Mouse (Mus musculus) hindbrain, embryonic 16.5 days (tissue): ENCODE data around the gene Jph2. TPM values are rescaled to one million over a fixed set of nuclear protein-coding genes. Genes with fewer than 3 reads are reported as not detected.

Experiments used
- ATAC-seq: fragments of 200-750 bp; cut with Nextera tagmentation; 2 replicates; pipeline ENCODE4 v1.8.0; 2017; ENCODE audit warnings: moderate TSS enrichment, moderate library complexity
- H3K27ac ChIP-seq: fragments of 300-500 bp; sonication (generic); 2 replicates; pipeline ENCODE4 v1.5.1; 2014; ENCODE audit warnings: low read depth, mild to moderate bottlenecking, control low read depth, low read length, moderate library complexity
- H3K27me3 ChIP-seq: fragments of 300-500 bp; sonication (generic); replicated peaks from 2 replicates; pipeline ENCODE4 v1.6.1; 2014; ENCODE audit warnings: low read length; ENCODE audit not compliant: control insufficient read depth, insufficient read depth
- H3K36me3 ChIP-seq: fragments of 300-500 bp; sonication (generic); 2 replicates; pipeline ENCODE4 v1.6.1; 2014; ENCODE audit warnings: mild to moderate bottlenecking, low read length, moderate library complexity, mixed read lengths; ENCODE audit not compliant: control insufficient read depth, insufficient read depth
- H3K4me1 ChIP-seq: fragments of 300-500 bp; sonication (generic); 2 replicates; pipeline ENCODE4 v1.6.1; 2014; ENCODE audit warnings: low read depth, low read length; ENCODE audit not compliant: control insufficient read depth, insufficient read depth
- H3K4me2 ChIP-seq: fragments of 300-500 bp; sonication (generic); 2 replicates; pipeline ENCODE4 v1.6.1; 2014; ENCODE audit warnings: mild to moderate bottlenecking, low read length, control low read depth, moderate library complexity
- H3K4me3 ChIP-seq: fragments of 300-500 bp; sonication (generic); 2 replicates; pipeline ENCODE4 v1.5.1; 2014; ENCODE audit warnings: mild to moderate bottlenecking, low read length, control low read depth, moderate library complexity
- H3K9ac ChIP-seq: fragments of 300-500 bp; sonication (generic); 2 replicates; pipeline ENCODE4 v1.6.1; 2014; ENCODE audit warnings: low read depth, mild to moderate bottlenecking, control low read depth, low read length, moderate library complexity
- H3K9me3 ChIP-seq: fragments of 300-500 bp; sonication (generic); 2 replicates; pipeline ENCODE4 v1.6.1; 2014; ENCODE audit warnings: mild to moderate bottlenecking, low read length, moderate library complexity; ENCODE audit not compliant: control insufficient read depth
- WGBS: fragments of 180-500 bp; shearing (Covaris S2); extraction: QIAGEN DNeasy Blood & Tissue Kit; methylation state at CpG from one replicate; pipeline ENCODE4 v1.1.7; 2014; 5-methylcytosine and 5-hydroxymethylcytosine counted together
- polyA plus RNA-seq: library from polyadenylated mRNA; unstranded; fragments of >200 nt; fragmentation: Nextera tagmentation; extraction: Ambion mirVana; gene quantifications from 2 replicates; pipeline ENCODE4 v1.2.1, GENCODE M21; 2015

The Jph2 gene
- polyA plus RNA-seq, result 1.0 TPM in 2 replicates

GRCm38 (mm10) chr2:163397905-163398304, at the start of gene Jph2:
Gene Jph2 (minus strand): TSS chr2:163397993.
- Histone ChIP-seq H3K9me3 (no peaks in the 10 kb centered on the region), H3K4me3 (no peak within 1 kb of the TSS), H3K4me1 (no peaks in the 10 kb centered on the region), H3K27me3 (no peaks in the 10 kb centered on the region), H3K4me2 (no peak within 1 kb of the TSS), H3K36me3 (no peaks in the 10 kb centered on the region), H3K9ac (no peak within 1 kb of the TSS), H3K27ac (no peak within 1 kb of the TSS)
- WGBS, result 15% methylated on average over 10 of the region's 10 CpGs
- no peak for ATAC-seq

- no peaks in the 10 kb centered on the region for H3K4me1 ChIP-seq
- no peak overlapping the region for H3K9ac ChIP-seq
- no peaks in the 10 kb centered on the region for H3K9me3 ChIP-seq
- H3K4me2 ChIP-seq, result no peak overlapping the region
- H3K27me3 ChIP-seq, result no peaks in the 10 kb centered on the region
- H3K4me3 ChIP-seq, result no peak overlapping the region
- no peak for ATAC-seq
- 87% methylated on average over 12 of the region's 12 CpGs for WGBS
- peaks cover 16% of the 10 kb centered on the region for H3K36me3 ChIP-seq
- H3K27ac ChIP-seq, result no peak overlapping the region
These were observed 49.6 kb upstream of the Jph2 start for GRCm38 (mm10) chr2:163447375-163447774.

- Histone ChIP-seq H3K27ac (no peak overlapping the region), H3K4me2 (no peak overlapping the region), H3K4me3 (no peak overlapping the region), H3K9ac (no peak overlapping the region), H3K9me3 (no peaks in the 10 kb centered on the region), H3K4me1 (peaks cover 21% of the 10 kb centered on the region), H3K27me3 (no peaks in the 10 kb centered on the region), H3K36me3 (peaks cover 11% of the 10 kb centered on the region)
- 68% methylated on average over 7 of the region's 7 CpGs for WGBS
- ATAC-seq, result no peak
These were observed 46.2 kb upstream of the Jph2 start for GRCm38 (mm10) chr2:163444017-163444416.

GRCm38 (mm10) chr2:163443543-163443942, 45.8 kb upstream of the Jph2 start:
- H3K9me3 ChIP-seq, result no peaks in the 10 kb centered on the region
- H3K4me2 ChIP-seq, result no peak overlapping the region
- peaks cover 11% of the 10 kb centered on the region for H3K36me3 ChIP-seq
- no peak overlapping the region for H3K9ac ChIP-seq
- peaks cover 21% of the 10 kb centered on the region for H3K4me1 ChIP-seq
- WGBS, result 71% methylated on average over 6 of the region's 6 CpGs
- no peak for ATAC-seq
- H3K4me3 ChIP-seq, result no peak overlapping the region
- no peaks in the 10 kb centered on the region for H3K27me3 ChIP-seq
- no peak overlapping the region for H3K27ac ChIP-seq

GRCm38 (mm10) chr2:163439488-163439887, 41.7 kb upstream of the Jph2 start:
- no peaks in the 10 kb centered on the region for H3K9me3 ChIP-seq
- peak overlapping the region; percentile 91 for H3K9ac ChIP-seq
- peaks cover 26% of the 10 kb centered on the region for H3K4me1 ChIP-seq
- H3K27me3 ChIP-seq, result no peaks in the 10 kb centered on the region
- H3K36me3 ChIP-seq, result no peaks in the 10 kb centered on the region
- WGBS, result 71% methylated on average over 1 of the region's 1 CpGs
- peak overlapping the region; percentile 89; the same call in 1 of the 2 replicates for H3K27ac ChIP-seq
- H3K4me3 ChIP-seq, result peak overlapping the region; percentile 80
- no peak for ATAC-seq
- peak overlapping the region; percentile 78 for H3K4me2 ChIP-seq

GRCm38 (mm10) chr2:163438619-163439451, 41.0 kb upstream of the Jph2 start:
- peak; percentile 75 for ATAC-seq
- no peaks in the 10 kb centered on the region for H3K9me3 ChIP-seq
- peak overlapping the region; percentile 78 for H3K4me2 ChIP-seq
- no peaks in the 10 kb centered on the region for H3K36me3 ChIP-seq
- peak overlapping the region; percentile 80 for H3K4me3 ChIP-seq
- H3K27ac ChIP-seq, result peak overlapping the region; percentile 89
- WGBS, result 2% methylated on average over 30 of the region's 30 CpGs
- H3K9ac ChIP-seq, result peak overlapping the region; percentile 91
- H3K4me1 ChIP-seq, result peaks cover 26% of the 10 kb centered on the region
- no peaks in the 10 kb centered on the region for H3K27me3 ChIP-seq

GRCm38 (mm10) chr2:163438246-163438618, 40.4 kb upstream of the Jph2 start, which contains the start of gene Gdap1l1:
Gene Gdap1l1 (plus strand): TSS chr2:163438476.
- Histone ChIP-seq H3K36me3 (no peaks in the 10 kb centered on the region), H3K27me3 (no peaks in the 10 kb centered on the region), H3K4me3 (peak within 1 kb of the TSS; percentile 80), H3K9ac (peak within 1 kb of the TSS; percentile 91), H3K4me1 (peaks cover 26% of the 10 kb centered on the region), H3K4me2 (peak within 1 kb of the TSS; percentile 78), H3K9me3 (no peaks in the 10 kb centered on the region), H3K27ac (peak within 1 kb of the TSS; percentile 89)
- peak; percentile 86 for ATAC-seq
- WGBS, result under 1% methylated on average over 18 of the region's 18 CpGs

GRCm38 (mm10) chr2:163437800-163438199, 40.0 kb upstream of the Jph2 start:
- Histone ChIP-seq H3K27ac (peak overlapping the region; percentile 89), H3K27me3 (no peaks in the 10 kb centered on the region), H3K4me2 (peak overlapping the region; percentile 78), H3K9me3 (no peaks in the 10 kb centered on the region), H3K9ac (peak overlapping the region; percentile 91), H3K36me3 (no peaks in the 10 kb centered on the region), H3K4me3 (peak overlapping the region; percentile 80), H3K4me1 (peaks cover 26% of the 10 kb centered on the region)
- 38% methylated on average over 4 of the region's 4 CpGs for WGBS
- peak; percentile 5; the same call in 1 of the 2 replicates for ATAC-seq

GRCm38 (mm10) chr2:163433971-163434370, 36.2 kb upstream of the Jph2 start:
- Histone ChIP-seq H3K4me3 (no peak overlapping the region), H3K4me2 (no peak overlapping the region), H3K27ac (no peak overlapping the region), H3K36me3 (no peaks in the 10 kb centered on the region), H3K4me1 (peaks cover 5% of the 10 kb centered on the region), H3K9ac (no peak overlapping the region), H3K9me3 (no peaks in the 10 kb centered on the region), H3K27me3 (no peaks in the 10 kb centered on the region)
- WGBS, result 23% methylated on average over 4 of the region's 4 CpGs
- no peak for ATAC-seq
